Mouse (Mus musculus): ENCODE results near the gene Gstt4.

DNA sequence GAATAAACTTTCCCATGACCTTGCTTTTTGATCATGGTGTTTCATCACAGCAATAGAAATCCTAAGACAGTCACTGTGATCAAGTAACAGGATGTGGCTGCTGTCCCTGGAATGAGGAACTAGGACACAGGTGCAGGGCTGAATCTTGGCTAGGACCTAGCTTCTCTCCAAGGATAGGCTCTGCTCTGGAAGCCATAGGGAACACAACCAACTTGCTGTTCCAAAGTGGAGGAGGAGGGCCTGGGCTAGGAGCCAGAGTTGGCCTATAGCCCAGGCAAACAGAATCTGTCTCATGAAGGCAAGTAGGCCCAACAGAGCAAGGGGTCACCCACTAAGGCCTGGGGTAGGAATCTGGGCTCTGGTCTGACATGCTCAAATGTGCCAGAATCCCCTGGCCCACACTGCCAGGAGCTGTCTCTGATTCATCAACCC is 6.2 kb upstream of the Gstt4 start:
- no peak for TF ChIP-seq CTCF (IDR thresholded peaks at IDR 0.05; ENCODE audit: low read depth, low read length)
- TF ChIP-seq GATA2 (IDR thresholded peaks at IDR 0.05; ENCODE audit: borderline replicate concordance, low read depth, low read length), result no peak
- TF ChIP-seq POLR2AphosphoS5 (IDR thresholded peaks at IDR 0.05; ENCODE audit: insufficient replicate concordance, low read depth, low read length), result no peak
- no peak for TF ChIP-seq GATA1 (IDR thresholded peaks at IDR 0.05; ENCODE audit: borderline replicate concordance, low read length)
- no peak for TF ChIP-seq TAL1 (conservative IDR thresholded peaks at IDR 0.05; ENCODE audit: low read depth, low read length)
